Mouse (Mus musculus) right cerebral cortex, postnatal 25 days (tissue): ENCODE results near the gene Gast.
A peak's percentile ranks its signal among the peaks of the same experiment; 100 is the strongest.
"Not testable (repeated sequence)": the region's sequence is repeated elsewhere in the genome, so short reads cannot be mapped to it uniquely, and the experiment has no call there.

Experiments
- DNase-seq: peaks from one replicate; pipeline ENCODE4 v3.0.0; 2022

Gene Gast

DNA sequence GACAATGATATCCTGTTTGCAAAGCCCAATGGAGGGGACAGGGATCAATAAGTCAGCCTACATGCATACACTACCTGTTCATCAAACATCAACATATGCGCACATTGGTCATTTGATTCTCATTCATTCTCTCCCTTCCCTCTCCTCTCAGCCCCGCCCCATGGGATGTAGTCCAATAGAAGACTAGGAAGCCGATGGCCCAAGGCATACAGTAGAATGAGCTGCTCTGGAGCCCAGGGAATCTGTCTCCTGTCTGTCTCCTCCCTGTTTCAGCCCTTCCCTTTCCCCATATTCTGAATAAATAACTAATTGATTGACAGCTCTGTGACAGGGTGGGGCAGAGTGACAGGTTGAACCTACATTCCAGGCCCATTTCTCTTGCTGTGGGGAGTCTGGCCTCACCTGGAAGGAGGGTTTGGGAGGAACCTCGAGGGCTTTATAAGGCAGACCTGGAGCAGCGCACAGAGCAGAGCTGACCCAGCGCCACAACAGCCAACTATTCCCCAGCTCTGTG lies at the start of gene Gast:
Gene Gast, plus strand, starts transcription at position 464 of the 514 bp plus-strand sequence.
- no peak for DNase-seq

- DNase-seq: no peak
Measured at GRCm38 (mm10) chr11:100284988-100285387, 49.2 kb upstream of the Gast start.

GRCm38 (mm10) chr11:100287024-100287423 lies 47.2 kb upstream of the Gast start:
- DNase-seq: peak; percentile 60

DNA sequence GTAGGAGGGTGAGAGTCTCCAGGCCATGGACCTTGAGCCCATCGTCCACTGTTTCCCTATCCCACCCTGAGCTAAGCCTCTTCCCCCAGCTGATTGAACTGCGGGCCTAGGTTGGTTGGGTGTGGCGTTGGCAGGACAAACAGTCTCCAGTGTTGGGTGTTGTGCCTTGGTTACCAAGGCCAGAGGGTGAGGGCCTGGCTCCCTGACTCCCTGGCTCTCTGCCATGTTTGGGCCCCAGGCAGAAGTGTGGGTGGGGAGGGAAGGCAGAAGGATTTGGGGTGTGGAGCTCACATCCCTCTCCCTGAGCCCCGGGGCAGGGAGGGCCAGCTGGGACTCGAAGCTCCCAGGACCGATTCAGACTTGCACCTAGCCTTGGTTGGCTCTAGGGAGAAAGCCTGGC lies 45.3 kb upstream of the Gast start:
- DNase-seq: no peak

- no peak for DNase-seq
Measured at GRCm38 (mm10) chr11:100290235-100290634, 44.0 kb upstream of the Gast start.

DNA sequence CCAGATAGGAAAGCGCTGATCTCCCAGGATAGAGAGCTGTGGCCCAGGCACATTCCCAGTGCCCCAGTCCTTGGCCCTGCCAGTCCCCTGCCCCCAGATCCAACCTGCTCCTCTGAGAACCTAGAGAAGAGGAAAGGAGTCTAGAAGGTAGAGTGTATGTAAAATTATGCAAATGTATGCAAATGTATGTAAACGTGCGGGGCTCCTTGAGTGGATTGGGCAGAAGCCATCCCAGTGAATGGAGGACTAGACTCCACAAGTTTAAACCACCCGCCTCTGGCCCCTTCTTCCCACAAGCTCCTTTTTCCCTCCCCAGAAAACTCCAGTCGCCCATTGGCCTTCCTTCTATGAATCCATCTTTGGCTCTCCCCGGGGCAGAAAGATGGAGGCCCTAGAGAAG lies 41.3 kb upstream of the Gast start:
- DNase-seq: no peak

GRCm38 (mm10) chr11:100295308-100295707 lies 38.9 kb upstream of the Gast start:
- peak; percentile 73 for DNase-seq

- DNase-seq: no peak
Measured at GRCm38 (mm10) chr11:100297801-100298200, 36.4 kb upstream of the Gast start.

GRCm38 (mm10) chr11:100298274-100299036 lies 35.8 kb upstream of the Gast start:
- peak; percentile 66 for DNase-seq

- DNase-seq: no peak
Measured at GRCm38 (mm10) chr11:100300293-100300692, 33.9 kb upstream of the Gast start.

GRCm38 (mm10) chr11:100301292-100301691 lies 32.9 kb upstream of the Gast start:
- no peak for DNase-seq

GRCm38 (mm10) chr11:100307900-100308299 lies 26.3 kb upstream of the Gast start:
- DNase-seq: no peak

- not testable (repeated sequence) for DNase-seq
Measured at GRCm38 (mm10) chr11:100308672-100309071, 25.5 kb upstream of the Gast start.

DNA sequence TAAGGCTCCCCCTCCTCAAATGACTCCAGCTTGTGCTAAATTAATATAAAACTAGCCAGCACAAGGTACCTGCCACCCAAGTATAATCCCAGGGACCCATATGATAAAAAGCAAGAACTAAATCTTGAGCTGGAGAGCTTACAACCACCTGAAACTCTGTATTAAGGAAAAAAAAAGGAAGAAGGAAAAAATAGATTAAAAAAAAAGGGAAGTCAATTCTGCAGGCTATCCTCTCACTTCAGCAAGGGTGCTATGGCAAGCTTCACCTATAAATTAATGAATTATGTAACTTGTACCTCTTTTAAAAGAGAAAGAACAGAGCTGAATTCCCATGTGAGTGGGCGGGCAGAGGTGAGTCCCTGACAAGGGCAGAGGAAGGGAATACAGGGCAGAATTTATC lies 22.6 kb upstream of the Gast start:
- DNase-seq: no peak

GRCm38 (mm10) chr11:100312096-100312679 lies 22.0 kb upstream of the Gast start:
- DNase-seq: peak; percentile 44

GRCm38 (mm10) chr11:100313424-100313823 lies 20.8 kb upstream of the Gast start:
- DNase-seq: no peak

GRCm38 (mm10) chr11:100315439-100315838 lies 18.8 kb upstream of the Gast start:
- DNase-seq: no peak

GRCm38 (mm10) chr11:100317826-100318380 lies 16.3 kb upstream of the Gast start:
- DNase-seq: no peak

GRCm38 (mm10) chr11:100318529-100319451 lies 15.4 kb upstream of the Gast start:
- DNase-seq: no peak

DNA sequence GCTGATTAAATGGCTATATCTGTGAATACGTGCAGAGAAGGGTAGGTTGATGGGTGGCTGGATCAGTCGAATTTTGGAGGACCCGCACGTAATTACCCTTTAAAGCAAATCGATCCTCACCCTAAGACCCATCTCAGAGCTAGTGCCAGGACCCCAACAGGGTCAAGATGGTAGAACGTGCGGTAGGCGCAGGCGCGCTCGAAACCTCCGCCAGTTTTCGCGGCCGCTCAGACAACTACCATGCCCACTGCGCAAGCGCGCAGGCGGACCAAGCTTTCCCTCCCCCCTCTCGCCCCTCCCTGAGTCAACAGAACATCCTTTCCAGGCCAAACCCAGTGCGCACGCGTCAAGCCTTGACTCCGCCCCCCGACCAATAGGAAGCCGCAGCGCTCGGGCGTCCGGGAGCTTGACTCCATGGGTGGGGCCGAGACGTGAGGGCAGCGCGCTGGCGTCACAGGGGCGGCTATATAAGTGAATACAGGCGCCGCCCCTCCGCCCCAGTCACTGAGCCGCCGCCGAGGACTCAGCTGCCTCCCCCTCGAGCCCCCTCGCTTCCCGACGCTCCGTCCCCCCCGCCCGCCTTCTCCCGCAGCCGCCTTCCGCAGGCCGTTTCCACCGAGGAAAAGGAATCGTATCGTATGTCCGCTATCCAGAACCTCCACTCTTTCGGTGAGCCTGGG lies 14.6 kb upstream of the Gast start, which contains the start of gene Eif1:
Gene Eif1, plus strand, starts transcription at position 394 of the 680 bp plus-strand sequence.
- peak; percentile 100 for DNase-seq

- peak; percentile 91 for DNase-seq
Measured at GRCm38 (mm10) chr11:100320172-100320630, 14.0 kb upstream of the Gast start.
